Comparison of ENCODE assay signal across 11 mouse cellular contexts in genomic region chr4:128635894-128636585, GRCm38 (mm10). TPM values are rescaled to one million over a fixed set of nuclear protein-coding genes. Genes with fewer than 3 reads are reported as not detected.
A peak's percentile ranks its signal among the peaks of the same experiment; 100 is the strongest.
DNase-seq lines count a peak whose midpoint lies in the region; ATAC-seq lines count a peak whose summit lies in the region.
"Had no signal": no experiment of that assay in that cellular context is flagged by ENCODE, and none has a peak within 500 bp of the region (broad histone marks: within the 10 kb centered on the region; RNA-seq: fewer than 3 reads in every experiment).

No protein-coding gene starts in this region.

- no peaks in the 10 kb centered on the region for H3K27me3 ChIP-seq in intestine, embryonic 16.5 days (replicated peaks; ENCODE audit: control insufficient read depth, insufficient read depth, low read length)
- H3K27me3 ChIP-seq in hindbrain, embryonic 12.5 days = no peaks in the 10 kb centered on the region
- H3K27me3 ChIP-seq: forebrain, embryonic 15.5 days; neural tube, embryonic 12.5 days had no signal

- 40% methylated on average over 10 of the region's 10 CpGs for WGBS in intestine, embryonic 16.5 days
- 58% methylated on average over 10 of the region's 10 CpGs for WGBS in hindbrain, embryonic 12.5 days

- H3K9me3 ChIP-seq in intestine, embryonic 16.5 days (ENCODE audit: control insufficient read depth, low read length) = no peaks in the 10 kb centered on the region
- H3K9me3 ChIP-seq in hindbrain, embryonic 12.5 days (replicated peaks) = no peaks in the 10 kb centered on the region
- H3K9me3 ChIP-seq: forebrain, embryonic 15.5 days; neural tube, embryonic 12.5 days had no signal

- DNase-seq in 416B (ENCODE audit: low read depth) = peak; percentile 42
- peak; percentile 63 for DNase-seq in ES-CJ7 (ENCODE audit: low read depth, low spot score)
- DNase-seq in kidney, postnatal 4 days = peak; percentile 62 to 67
- DNase-seq in right cerebral cortex, postnatal 25 days = no peak
- no peak for DNase-seq in layer of hippocampus, postnatal 10 days (ENCODE audit: low spot score in 2 of 2)

- H3K36me3 ChIP-seq in intestine, embryonic 16.5 days (ENCODE audit: control insufficient read depth, insufficient read depth, low read length) = no peaks in the 10 kb centered on the region
- H3K36me3 ChIP-seq in hindbrain, embryonic 12.5 days = no peaks in the 10 kb centered on the region
- H3K36me3 ChIP-seq: forebrain, embryonic 15.5 days; neural tube, embryonic 12.5 days had no signal

- H3K27ac ChIP-seq in intestine, embryonic 16.5 days (ENCODE audit: low read length) = peak overlapping the region; percentile 79
- H3K27ac ChIP-seq in hindbrain, embryonic 12.5 days = no peak overlapping the region
- H3K27ac ChIP-seq: forebrain, embryonic 15.5 days; hindbrain, postnatal 0 days; neural tube, embryonic 12.5 days had no signal

- H3K4me3 ChIP-seq in intestine, embryonic 16.5 days (ENCODE audit: low read length) = no peak overlapping the region
- no peak overlapping the region for H3K4me3 ChIP-seq in hindbrain, embryonic 12.5 days
- H3K4me3 ChIP-seq: forebrain, embryonic 15.5 days; neural tube, embryonic 12.5 days had no signal

- peak; percentile 36 for ATAC-seq in intestine, embryonic 16.5 days
- no peak for ATAC-seq in hindbrain, embryonic 12.5 days (ENCODE audit: low FRiP score)
- ATAC-seq: forebrain, embryonic 15.5 days; hindbrain, postnatal 0 days had no signal

- H3K4me1 ChIP-seq in intestine, embryonic 16.5 days (ENCODE audit: control insufficient read depth, insufficient read depth, low read length) = peaks cover 16% of the 10 kb centered on the region
- H3K4me1 ChIP-seq in hindbrain, embryonic 12.5 days = peaks cover 21% of the 10 kb centered on the region

- no peak overlapping the region for H3K4me2 ChIP-seq in intestine, embryonic 16.5 days (ENCODE audit: low read depth, low read length)
- no peak overlapping the region for H3K4me2 ChIP-seq in hindbrain, embryonic 12.5 days (replicated peaks)
- H3K4me2 ChIP-seq: forebrain, embryonic 15.5 days; neural tube, embryonic 12.5 days had no signal

- H3K9ac ChIP-seq in intestine, embryonic 16.5 days (ENCODE audit: low read depth, low read length) = no peak overlapping the region
- no peak overlapping the region for H3K9ac ChIP-seq in hindbrain, embryonic 12.5 days
- H3K9ac ChIP-seq: forebrain, embryonic 15.5 days; neural tube, embryonic 12.5 days had no signal

RNA-seq across cellular contexts. Expression of gene Tlr12, which starts 17.6 kb away (rescaled TPM):
- 2.2 and 2.5 TPM in 2 replicates for polyA plus RNA-seq in intestine, embryonic 16.5 days (2015; fragmentation: Nextera tagmentation; extraction: Ambion mirVana)
- total RNA-seq in layer of hippocampus, postnatal 10 days (2021) = 1 to 10 TPM in 1 of 2 experiments, under 1 TPM in 1; 0.87 to 1.8 TPM
- polyA plus RNA-seq in hindbrain, embryonic 12.5 days (2016; fragmentation: Nextera tagmentation; extraction: Ambion mirVana) = 0.93 and 1.5 TPM in 2 replicates
- total RNA-seq: MEL had no signal

RNA-seq across cellular contexts. Expression of gene Phc2, which starts 18.5 kb away (rescaled TPM):
- 9.9 and 10.3 TPM in 2 replicates for polyA plus RNA-seq in intestine, embryonic 16.5 days (2015; fragmentation: Nextera tagmentation; extraction: Ambion mirVana)
- 10 to 100 TPM; 81.1 to 82.9 TPM for total RNA-seq in layer of hippocampus, postnatal 10 days (2021)
- polyA plus RNA-seq in hindbrain, embryonic 12.5 days (2016; fragmentation: Nextera tagmentation; extraction: Ambion mirVana) = 126 and 138 TPM in 2 replicates

RNA-seq across cellular contexts. Expression of gene Zscan20, which starts 26.1 kb away (rescaled TPM):
- 2.3 and 2.8 TPM in 2 replicates for polyA plus RNA-seq in intestine, embryonic 16.5 days (2015; fragmentation: Nextera tagmentation; extraction: Ambion mirVana)
- 1 to 10 TPM; 5.4 to 7.7 TPM for total RNA-seq in layer of hippocampus, postnatal 10 days (2021)
- polyA plus RNA-seq in hindbrain, embryonic 12.5 days (2016; fragmentation: Nextera tagmentation; extraction: Ambion mirVana) = 5.7 and 5.9 TPM in 2 replicates

Comparison
In these comparisons a context has a peak if more than half of its experiments do, and no peak if none do; other contexts are left out.
1. DNase-seq: peak in 416B (single experiment), ES-CJ7 (single experiment) and kidney, postnatal 4 days (2 of 2); none in right cerebral cortex, postnatal 25 days (single experiment) and layer of hippocampus, postnatal 10 days (0 of 2).
2. RNA of gene Phc2, which starts 18.5 kb away (polyA plus RNA-seq): 126 to 138 TPM in hindbrain, embryonic 12.5 days; 9.9 to 10.3 TPM in intestine, embryonic 16.5 days; every median in the first group is over 10 times any median in the second.